Mouse (Mus musculus): ENCODE data around the gene Ephb2. TPM values are rescaled to one million over a fixed set of nuclear protein-coding genes. Genes with fewer than 3 reads are reported as not detected.

Gene Ephb2
- polyA plus RNA-seq, 1 experiment = 57.6 TPM

DNA sequence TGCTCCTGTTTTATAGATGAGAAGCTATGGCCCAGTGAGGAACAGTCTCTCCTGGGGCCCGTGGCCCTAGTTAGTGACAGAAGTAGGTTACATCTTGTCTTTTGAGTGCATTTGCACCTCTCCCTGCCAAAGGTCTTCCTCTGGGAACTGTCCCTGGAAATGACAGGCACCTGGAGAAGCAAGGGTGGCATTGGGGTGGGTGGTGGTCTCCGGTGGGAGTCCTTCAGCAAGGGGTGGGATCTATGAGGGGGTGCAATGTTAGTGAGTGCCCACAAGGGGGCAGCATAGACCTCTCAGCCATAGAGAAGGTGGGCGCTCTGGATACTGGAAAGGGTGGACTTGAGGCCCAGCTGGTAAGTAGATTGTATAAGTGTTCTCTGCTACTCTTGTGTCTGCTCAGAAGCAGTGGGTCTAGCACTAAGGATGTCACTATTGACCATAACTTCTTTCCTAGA lies 184.4 kb downstream of the Ephb2 start:
- Histone ChIP-seq H3K27ac (ENCODE audit: insufficient read depth, low read depth, low read length) (no peak overlapping the region), H3K27me3 (ENCODE audit: control insufficient read depth, insufficient read depth, low read length) (no peaks in the 10 kb centered on the region), H3K36me3 (ENCODE audit: control insufficient read depth, insufficient read depth, low read length) (peaks cover 6% of the 10 kb centered on the region; the same call in 1 of the 2 replicates), H3K4me1 (ENCODE audit: control insufficient read depth, insufficient read depth, insufficient read length, low read length) (no peaks in the 10 kb centered on the region), H3K4me3 (ENCODE audit: low read depth, low read length) (no peak overlapping the region)
- WGBS = 63% methylated on average over 3 of the region's 3 CpGs
- no peak for TF ChIP-seq POLR2A (IDR thresholded peaks at IDR 0.05; ENCODE audit: low read depth, low read length)
- TF ChIP-seq CTCF (IDR thresholded peaks at IDR 0.05; ENCODE audit: extremely low read depth, insufficient read length, insufficient replicate concordance, low read depth, low read length) = peak; percentile 88; the same call in 1 of the 2 replicates

DNA sequence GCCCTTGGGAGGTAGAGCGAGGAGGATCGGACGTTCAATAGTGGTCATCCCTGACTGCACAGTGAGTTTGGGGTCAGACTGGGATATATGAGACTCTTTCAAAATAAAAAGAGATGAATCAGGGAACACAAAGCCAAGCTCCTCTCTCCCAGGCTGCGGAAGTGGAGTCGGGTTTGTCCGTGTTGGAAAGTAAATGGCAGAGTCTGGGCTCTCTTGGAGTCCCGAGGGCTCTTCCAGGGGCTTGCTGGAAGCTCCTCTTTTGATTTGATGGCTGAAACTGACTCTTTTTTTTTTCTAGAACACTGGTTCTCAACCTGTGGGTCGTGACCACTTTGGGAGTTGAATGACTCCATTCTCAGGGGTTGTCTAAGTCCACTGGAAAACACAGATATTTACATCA lies 185.5 kb downstream of the Ephb2 start:
- TF ChIP-seq POLR2A (IDR thresholded peaks at IDR 0.05; ENCODE audit: low read depth, low read length) = no peak
- no peak for TF ChIP-seq CTCF (IDR thresholded peaks at IDR 0.05; ENCODE audit: extremely low read depth, insufficient read length, insufficient replicate concordance, low read depth, low read length)
- Histone ChIP-seq H3K27me3 (ENCODE audit: control insufficient read depth, insufficient read depth, low read length) (no peaks in the 10 kb centered on the region), H3K27ac (ENCODE audit: insufficient read depth, low read depth, low read length) (no peak overlapping the region), H3K4me1 (ENCODE audit: control insufficient read depth, insufficient read depth, insufficient read length, low read length) (no peaks in the 10 kb centered on the region), H3K4me3 (ENCODE audit: low read depth, low read length) (no peak overlapping the region), H3K36me3 (ENCODE audit: control insufficient read depth, insufficient read depth, low read length) (peaks cover 5% of the 10 kb centered on the region; the same call in 1 of the 2 replicates)
- 88% methylated on average over 8 of the region's 8 CpGs for WGBS

DNA sequence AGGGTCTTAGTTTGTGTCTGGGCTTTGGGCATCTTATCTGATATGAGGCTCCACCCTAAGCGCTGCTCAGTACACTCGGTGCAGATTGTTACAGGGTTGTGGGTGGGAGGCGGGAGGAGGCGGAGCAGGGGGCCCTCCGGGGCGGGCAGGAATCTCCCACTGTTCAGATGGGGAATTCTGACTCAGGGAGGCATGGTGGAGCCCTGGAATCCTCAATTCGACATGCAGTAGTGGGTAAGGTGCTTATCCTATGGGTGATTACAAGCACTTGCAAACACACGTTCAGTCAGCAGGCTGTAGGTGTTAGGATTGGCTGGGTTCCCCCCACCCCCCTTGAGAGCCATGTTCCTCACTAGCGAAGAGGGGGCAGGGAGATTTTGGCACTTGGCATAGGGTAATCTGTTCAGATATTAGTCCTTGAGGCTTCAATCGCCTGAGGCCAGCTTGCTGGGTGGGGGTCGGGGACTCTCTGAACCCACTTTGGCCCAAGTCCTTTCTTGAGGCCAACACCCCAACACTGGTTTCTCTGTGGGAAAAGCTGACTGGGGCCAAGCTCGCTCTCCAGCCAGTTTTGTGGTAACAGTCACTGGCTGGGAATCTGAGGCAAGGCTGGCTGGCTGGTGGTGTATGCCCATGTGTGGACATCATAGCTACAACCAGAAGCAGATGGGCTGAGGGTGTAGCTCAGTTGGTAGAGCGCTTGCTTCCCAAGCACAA lies 186.2 kb downstream of the Ephb2 start:
- 35% methylated on average over 13 of the region's 13 CpGs for WGBS
- TF ChIP-seq POLR2A (IDR thresholded peaks at IDR 0.05; ENCODE audit: low read depth, low read length) (no peak), CTCF (IDR thresholded peaks at IDR 0.05; ENCODE audit: extremely low read depth, insufficient read length, insufficient replicate concordance, low read depth, low read length) (no peak)
- no peak overlapping the region for H3K27ac ChIP-seq (ENCODE audit: insufficient read depth, low read depth, low read length)

DNA sequence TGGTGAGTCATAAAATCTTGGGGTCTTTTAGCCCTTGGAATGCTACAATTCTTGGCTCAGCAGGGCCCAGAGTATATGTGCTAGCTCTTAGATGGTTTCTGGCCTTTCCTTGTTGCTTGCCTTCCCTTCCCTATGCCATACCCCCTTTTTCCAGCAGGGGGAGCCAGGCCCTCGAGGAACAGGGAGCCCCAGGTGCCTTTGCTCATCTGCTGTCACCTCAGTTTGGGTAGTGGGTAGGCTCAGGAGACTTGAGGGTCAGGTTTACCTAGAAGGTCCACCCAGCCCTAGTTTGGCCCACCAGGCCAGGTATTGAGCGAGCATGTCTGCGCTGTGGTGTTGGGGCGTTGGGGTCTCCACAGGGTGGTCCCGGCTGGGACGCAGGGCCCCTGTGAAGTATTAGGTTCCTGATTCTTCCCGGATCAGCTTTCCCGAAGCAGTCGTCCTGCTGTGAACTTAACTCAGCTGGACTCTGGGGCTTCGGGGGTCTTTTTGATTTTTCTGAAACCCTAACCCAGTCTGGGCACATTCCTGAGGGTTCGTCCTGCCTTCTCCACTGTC lies 186.8 kb downstream of the Ephb2 start:
- Histone ChIP-seq H3K27ac (ENCODE audit: insufficient read depth, low read depth, low read length) (no peak overlapping the region), H3K4me3 (ENCODE audit: low read depth, low read length) (no peak overlapping the region), H3K4me1 (ENCODE audit: control insufficient read depth, insufficient read depth, insufficient read length, low read length) (no peaks in the 10 kb centered on the region), H3K27me3 (ENCODE audit: control insufficient read depth, insufficient read depth, low read length) (no peaks in the 10 kb centered on the region), H3K36me3 (ENCODE audit: control insufficient read depth, insufficient read depth, low read length) (no peaks in the 10 kb centered on the region)
- 14% methylated on average over 11 of the region's 11 CpGs for WGBS
- TF ChIP-seq CTCF (IDR thresholded peaks at IDR 0.05; ENCODE audit: extremely low read depth, insufficient read length, insufficient replicate concordance, low read depth, low read length) = peak; percentile 80; the same call in 1 of the 2 replicates
- no peak for TF ChIP-seq POLR2A (IDR thresholded peaks at IDR 0.05; ENCODE audit: low read depth, low read length)

More for the DNA sequence above, 186.2 kb downstream of the Ephb2 start:
- no peaks in the 10 kb centered on the region for H3K4me1 ChIP-seq (ENCODE audit: control insufficient read depth, insufficient read depth, insufficient read length, low read length)
- no peaks in the 10 kb centered on the region for H3K27me3 ChIP-seq (ENCODE audit: control insufficient read depth, insufficient read depth, low read length)
- H3K4me3 ChIP-seq (ENCODE audit: low read depth, low read length) = no peak overlapping the region
- H3K36me3 ChIP-seq (ENCODE audit: control insufficient read depth, insufficient read depth, low read length) = peaks cover under 1% of the 10 kb centered on the region; the same call in 1 of the 2 replicates

DNA sequence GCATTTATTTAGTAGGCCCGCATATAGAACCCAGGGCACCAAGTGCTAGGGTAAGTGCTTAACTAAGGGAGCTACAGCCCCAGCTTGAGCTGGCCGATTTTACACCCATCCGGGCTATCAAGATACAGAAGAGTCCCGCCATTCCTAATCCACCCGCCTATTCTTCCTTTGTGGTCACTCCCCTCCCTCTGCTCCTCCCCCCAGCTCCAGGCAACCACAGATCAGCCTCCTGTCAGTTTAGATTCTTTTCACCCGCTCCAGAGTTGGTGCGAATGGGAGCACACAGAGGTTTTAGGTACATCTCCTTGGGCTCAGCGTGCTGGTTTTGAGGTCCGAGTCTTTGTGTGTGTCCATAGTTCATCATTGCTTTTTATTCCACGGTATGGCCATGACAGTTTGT lies 196.9 kb downstream of the Ephb2 start:
- TF ChIP-seq POLR2A (IDR thresholded peaks at IDR 0.05; ENCODE audit: low read depth, low read length) = no peak
- no peak for TF ChIP-seq CTCF (IDR thresholded peaks at IDR 0.05; ENCODE audit: extremely low read depth, insufficient read length, insufficient replicate concordance, low read depth, low read length)
- Histone ChIP-seq H3K36me3 (ENCODE audit: control insufficient read depth, insufficient read depth, low read length) (no peaks in the 10 kb centered on the region), H3K4me3 (ENCODE audit: low read depth, low read length) (no peak overlapping the region), H3K27me3 (ENCODE audit: control insufficient read depth, insufficient read depth, low read length) (peaks cover 17% of the 10 kb centered on the region), H3K4me1 (ENCODE audit: control insufficient read depth, insufficient read depth, insufficient read length, low read length) (peaks cover 5% of the 10 kb centered on the region; the same call in 1 of the 2 replicates), H3K27ac (ENCODE audit: insufficient read depth, low read depth, low read length) (no peak overlapping the region)
- WGBS = 24% methylated on average over 10 of the region's 10 CpGs

DNA sequence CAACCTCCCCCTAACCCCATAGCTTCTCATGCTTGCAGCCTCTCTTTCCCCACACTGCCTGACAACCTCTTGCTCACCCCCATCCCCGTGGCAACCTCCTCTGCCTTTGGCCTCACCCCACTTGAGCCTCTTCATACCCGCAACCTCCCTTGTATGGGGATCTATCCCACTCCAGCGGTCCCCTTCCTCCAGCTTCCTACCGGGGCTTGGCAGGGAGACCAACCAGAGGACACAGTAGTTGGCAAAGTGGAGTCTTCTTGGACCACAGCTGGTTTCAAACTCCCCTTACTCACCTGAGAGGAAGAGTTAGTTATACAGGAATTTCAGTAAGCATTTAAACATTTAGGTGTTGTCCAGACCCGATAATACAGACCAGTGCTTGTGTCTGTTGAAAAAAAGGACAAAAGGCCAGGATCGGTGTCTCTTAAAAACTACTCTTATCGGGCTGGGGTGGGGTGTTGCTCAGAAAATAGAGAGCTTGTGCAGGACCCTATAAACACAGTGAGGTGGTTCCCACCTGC lies 197.5 kb downstream of the Ephb2 start:
- Histone ChIP-seq H3K4me1 (ENCODE audit: control insufficient read depth, insufficient read depth, insufficient read length, low read length) (peaks cover 5% of the 10 kb centered on the region; the same call in 1 of the 2 replicates), H3K4me3 (ENCODE audit: low read depth, low read length) (no peak overlapping the region), H3K27ac (ENCODE audit: insufficient read depth, low read depth, low read length) (no peak overlapping the region), H3K36me3 (ENCODE audit: control insufficient read depth, insufficient read depth, low read length) (no peaks in the 10 kb centered on the region), H3K27me3 (ENCODE audit: control insufficient read depth, insufficient read depth, low read length) (peaks cover 17% of the 10 kb centered on the region)
- TF ChIP-seq CTCF (IDR thresholded peaks at IDR 0.05; ENCODE audit: extremely low read depth, insufficient read length, insufficient replicate concordance, low read depth, low read length) (no peak), POLR2A (IDR thresholded peaks at IDR 0.05; ENCODE audit: low read depth, low read length) (no peak)
- 56% methylated on average over 7 of the region's 7 CpGs for WGBS

All from small intestine, adult 2 months (tissue).